Comparison of ENCODE assay signal across 22 mouse cellular contexts in genomic region chr3:127113238-127113637, GRCm38 (mm10).
"Had no signal": no experiment of that assay in that cellular context is flagged by ENCODE, and none has a peak within 500 bp of the region (broad histone marks: within the 10 kb centered on the region; RNA-seq: fewer than 3 reads in every experiment).

No protein-coding gene starts in this region.

- H3K4me1 ChIP-seq: heart, embryonic 10.5 days; heart, embryonic 12.5 days; intestine, embryonic 15.5 days had no signal

- H3K27ac ChIP-seq: gastrocnemius, adult 2 months; heart, embryonic 10.5 days; intestine, embryonic 15.5 days; left cerebral cortex, adult 2 months; limb, embryonic 10.5 days; limb, embryonic 12.5 days had no signal

- H3K4me3 ChIP-seq: gastrocnemius, adult 2 months; heart, embryonic 10.5 days; heart, embryonic 12.5 days; intestine, embryonic 15.5 days; left cerebral cortex, adult 2 months; limb, embryonic 10.5 days; limb, embryonic 12.5 days had no signal

- ATAC-seq: forebrain, embryonic 16.5 days; inflammation-experienced regulatory T-cells, adult 6 months; intestine, embryonic 15.5 days; intestine, postnatal 0 days had no signal

- H3K9ac ChIP-seq: heart, embryonic 12.5 days; intestine, embryonic 15.5 days; limb, embryonic 12.5 days had no signal

- H3K27me3 ChIP-seq: heart, embryonic 12.5 days; intestine, embryonic 15.5 days; limb, embryonic 12.5 days had no signal

- DNase-seq: gastrocnemius, adult 2 months; gastrocnemius, postnatal 10 days; gastrocnemius, postnatal 25 days; heart, adult 18-20 months; heart, postnatal 10 days; heart, postnatal 4 days; kidney, adult 18-20 months; kidney, adult 8-10 months; kidney, postnatal 10 days; kidney, postnatal 25 days; kidney, postnatal 4 days; liver had no signal

- H3K9me3 ChIP-seq: heart, embryonic 10.5 days; heart, embryonic 12.5 days; intestine, embryonic 15.5 days; limb, embryonic 10.5 days; limb, embryonic 12.5 days had no signal

- H3K36me3 ChIP-seq: heart, embryonic 10.5 days; heart, embryonic 12.5 days; intestine, embryonic 15.5 days; limb, embryonic 10.5 days; limb, embryonic 12.5 days had no signal

- H3K4me2 ChIP-seq: heart, embryonic 12.5 days; intestine, embryonic 15.5 days; limb, embryonic 12.5 days; liver, embryonic 11.5 days had no signal
